Mouse (Mus musculus) CH12.LX (cell line): Measurements from ENCODE around the gene Lrrk2. TPM values are rescaled to one million over a fixed set of nuclear protein-coding genes. Genes with fewer than 3 reads are reported as not detected.

Experiments used
- DNase-seq: peaks from one replicate; pipeline ENCODE4 v3.0.0-alpha.2; 2013; ENCODE audit errors: extremely low read depth
- H3K27ac ChIP-seq: 2 replicates; pipeline ENCODE4 v1.5.1; 2012; ENCODE audit warnings: low read depth, mild to moderate bottlenecking, control low read depth, moderate library complexity; ENCODE audit not compliant: insufficient read depth
- H3K27me3 ChIP-seq: replicated peaks from 2 replicates; pipeline ENCODE3; 2012; ENCODE audit warnings: inconsistent platforms
- H3K36me3 ChIP-seq, 2 experiments: replicated peaks in 1 of 2; 2 replicates each; pipeline versions ENCODE3 to v1.6.1; 2012; ENCODE audit warnings: inconsistent platforms in 1 of 2, low read length in 1 of 2, mild to moderate bottlenecking in 1 of 2, mixed read lengths in 1 of 2, moderate library complexity in 1 of 2; ENCODE audit not compliant: control insufficient read depth in 1 of 2, insufficient read depth in 1 of 2
- H3K4me1 ChIP-seq, 2 experiments: 2 replicates each; pipeline ENCODE4 v1.6.1; 2012; ENCODE audit warnings: inconsistent platforms in 1 of 2, moderate library complexity in 1 of 2; ENCODE audit not compliant: insufficient read depth in 2 of 2, control insufficient read depth in 1 of 2
- H3K4me2 ChIP-seq: 2 replicates; pipeline ENCODE4 v1.6.1; 2012; ENCODE audit warnings: low read depth, mild to moderate bottlenecking, control low read depth; ENCODE audit not compliant: poor library complexity, insufficient read depth, severe bottlenecking
- H3K4me3 ChIP-seq, 3 experiments: fragments of 150-350 bp in 1 of 3; sonication (generic) in 1 of 3; replicated peaks in 1 of 3; 2 replicates each; pipeline versions ENCODE3 to v1.5.1; 2011 to 2012; ENCODE audit warnings: low read depth in 2 of 3, low read length in 2 of 3, mild to moderate bottlenecking in 2 of 3, moderate library complexity in 2 of 3, control low read depth in 1 of 3, improper control_type of control experiment in 1 of 3, inconsistent platforms in 1 of 3, mixed read lengths in 1 of 3; ENCODE audit not compliant: poor library complexity in 1 of 3
- H3K79me2 ChIP-seq: replicated peaks from 2 replicates; pipeline ENCODE4 v1.6.1; 2012; ENCODE audit warnings: mild to moderate bottlenecking, moderate library complexity; ENCODE audit not compliant: control insufficient read depth, poor library complexity, insufficient read depth, severe bottlenecking; ENCODE audit errors: extremely low read depth
- H3K9ac ChIP-seq: 2 replicates; pipeline ENCODE4 v1.6.1; 2012; ENCODE audit warnings: low read depth, mild to moderate bottlenecking, control low read depth, moderate library complexity; ENCODE audit not compliant: insufficient read depth
- H3K9me3 ChIP-seq: replicated peaks from 2 replicates; pipeline ENCODE3; 2012; ENCODE audit warnings: low read length, inconsistent platforms, mixed read lengths
- CHD1 ChIP-seq: IDR thresholded peaks from 2 replicates; pipeline ENCODE4 v1.6.1; 2012; ENCODE audit warnings: low read depth, low read length, improper control_type of control experiment, inconsistent platforms
- CHD2 ChIP-seq: IDR thresholded peaks from 2 replicates; pipeline ENCODE4 v1.6.1; 2011; ENCODE audit warnings: low read length, improper control_type of control experiment
- CTCF ChIP-seq, 2 experiments: IDR thresholded peaks in 1 of 2; conservative IDR thresholded peaks in 1 of 2; 2 replicates each; pipeline ENCODE4 v1.5.1; 2011 to 2012; ENCODE audit warnings: low read depth in 2 of 2, low read length in 2 of 2, improper control_type of control experiment in 1 of 2, inconsistent platforms in 1 of 2, mild to moderate bottlenecking in 1 of 2, moderate library complexity in 1 of 2
- E2F4 ChIP-seq: IDR thresholded peaks from 2 replicates; pipeline ENCODE4 v1.6.1; 2011; ENCODE audit warnings: low read depth, low read length, improper control_type of control experiment; ENCODE audit not compliant: insufficient replicate concordance
- ELF1 ChIP-seq: IDR thresholded peaks from 2 replicates; pipeline ENCODE4 v1.6.1; 2014; ENCODE audit warnings: low read depth, mild to moderate bottlenecking, inconsistent platforms, low read length, improper control_type of control experiment
- EP300 ChIP-seq: IDR thresholded peaks from 2 replicates; pipeline ENCODE4 v1.6.1; 2011; ENCODE audit warnings: low read length, improper control_type of control experiment
- GABPA ChIP-seq: IDR thresholded peaks from 2 replicates; pipeline ENCODE4 v1.6.1; 2012; ENCODE audit warnings: low read depth, low read length, improper control_type of control experiment, inconsistent platforms; ENCODE audit not compliant: insufficient replicate concordance
- IRF4 ChIP-seq: IDR thresholded peaks from 2 replicates; pipeline ENCODE4 v1.6.1; 2014; ENCODE audit warnings: low read depth, mild to moderate bottlenecking, inconsistent platforms, low read length, improper control_type of control experiment
- JUND ChIP-seq: conservative IDR thresholded peaks from 2 replicates; pipeline ENCODE4 v1.6.1; 2011; ENCODE audit warnings: low read depth, low read length, improper control_type of control experiment
- MAX ChIP-seq: IDR thresholded peaks from 2 replicates; pipeline ENCODE4 v1.6.1; 2011; ENCODE audit warnings: low read length, improper control_type of control experiment
- MXI1 ChIP-seq: IDR thresholded peaks from 2 replicates; pipeline ENCODE4 v1.6.1; 2011; ENCODE audit warnings: mild to moderate bottlenecking, low read depth, low read length, improper control_type of control experiment
- MYC ChIP-seq: IDR thresholded peaks from 2 replicates; pipeline ENCODE4 v1.6.1; 2011; ENCODE audit warnings: low read depth, mild to moderate bottlenecking, improper control_type of control experiment, low read length
- NELFE ChIP-seq: IDR thresholded peaks from 2 replicates; pipeline ENCODE4 v1.6.1; 2011; ENCODE audit warnings: low read depth, low read length, improper control_type of control experiment
- NRF1 ChIP-seq: IDR thresholded peaks from 2 replicates; pipeline ENCODE4 v1.6.1; 2014; ENCODE audit warnings: low read depth, mild to moderate bottlenecking, inconsistent platforms, low read length, improper control_type of control experiment, moderate library complexity
- PAX5 ChIP-seq: IDR thresholded peaks from 2 replicates; pipeline ENCODE4 v1.6.1; 2012; ENCODE audit warnings: low read length, inconsistent platforms, mixed read lengths
- RCOR1 ChIP-seq: conservative IDR thresholded peaks from 2 replicates; pipeline ENCODE4 v1.6.1; 2012; ENCODE audit warnings: low read depth, mild to moderate bottlenecking, inconsistent platforms, low read length, improper control_type of control experiment
- SIN3A ChIP-seq: IDR thresholded peaks from 2 replicates; pipeline ENCODE4 v1.6.1; 2012; ENCODE audit warnings: low read length, improper control_type of control experiment, inconsistent platforms
- SMC3 ChIP-seq: IDR thresholded peaks from 2 replicates; pipeline ENCODE4 v1.6.1; 2011; ENCODE audit warnings: low read depth, low read length, improper control_type of control experiment
- TBP ChIP-seq: conservative IDR thresholded peaks from 2 replicates; pipeline ENCODE4 v1.6.1; 2011; ENCODE audit warnings: low read depth, low read length, improper control_type of control experiment
- TCF12 ChIP-seq: IDR thresholded peaks from 2 replicates; pipeline ENCODE4 v1.6.1; 2014; ENCODE audit warnings: low read depth, mild to moderate bottlenecking, inconsistent platforms, low read length, improper control_type of control experiment
- USF1 ChIP-seq: IDR thresholded peaks from 2 replicates; pipeline ENCODE4 v1.6.1; 2014; ENCODE audit warnings: low read depth, mild to moderate bottlenecking, inconsistent platforms, low read length, improper control_type of control experiment
- ZC3H11A ChIP-seq: IDR thresholded peaks from 2 replicates; pipeline ENCODE4 v1.6.1; 2012; ENCODE audit warnings: low read depth, mild to moderate bottlenecking, inconsistent platforms, low read length, improper control_type of control experiment
- ZKSCAN1 ChIP-seq: IDR thresholded peaks from 2 replicates; pipeline ENCODE4 v1.6.1; 2012; ENCODE audit warnings: low read depth, inconsistent platforms, low read length, improper control_type of control experiment, borderline replicate concordance
- dilution Hi-C: fragments of 300-500 bp; cut with MboI; formaldehyde crosslinking; loops from 2 replicates; pipeline ENCODE4 v1.14.3; 2020; ENCODE audit warnings: low sequenced_read_pairs; ENCODE audit not compliant: extremely low pct_unique_long_range_greater_than_20kb, extremely low pct_ligation_motif_present
- in situ Hi-C: fragments of 300-500 bp; cut with MboI; formaldehyde crosslinking; loops from 3 replicates; pipeline ENCODE4 v1.14.3; 2019; ENCODE audit warnings: low sequenced_read_pairs, low pct_ligation_motif_present, low pct_unique_long_range_greater_than_20kb, mixed read lengths
- polyA plus RNA-seq: library from polyadenylated mRNA; unstranded; fragments of >175 nt; gene quantifications from 2 replicates; pipeline ENCODE4 v1.2.1, GENCODE M21; 2012; ENCODE audit warnings: low read depth; ENCODE audit not compliant: insufficient read length
- total RNA-seq, 2 experiments: library from RNA; depleted of rRNA; stranded (reverse); fragments of 300-350 nt in 1 of 2; fragments of >200 nt in 1 of 2; gene quantifications; 2 replicates each; pipeline ENCODE4 v1.2.3; 2012 to 2014

Lrrk2 gene
- total and polyA plus RNA-seq, 3 experiments: not detected

GRCm38 (mm10) chr15:91642682-91643306, 30.2 kb upstream of the Lrrk2 start:
- Histone ChIP-seq H3K9ac (no peak overlapping the region), H3K27me3 (no peaks in the 10 kb centered on the region), H3K4me2 (no peak overlapping the region), H3K79me2 (no peaks in the 10 kb centered on the region), H3K27ac (no peak overlapping the region), H3K36me3 (no peaks in the 10 kb centered on the region), H3K4me1 (no peaks in the 10 kb centered on the region), H3K4me3 (no peak overlapping the region), H3K9me3 (peaks cover 61% of the 10 kb centered on the region)
- no peak for TF ChIP-seq SIN3A
- TF ChIP-seq TCF12: no peak
- dilution Hi-C loops (no loop called here), in situ Hi-C loops (no loop called here)
- DNase-seq: no peak

- Histone ChIP-seq H3K9ac (no peak overlapping the region), H3K4me3 (no peak overlapping the region), H3K27ac (no peak overlapping the region), H3K4me2 (no peak overlapping the region), H3K4me1 (no peaks in the 10 kb centered on the region), H3K9me3 (peaks cover 61% of the 10 kb centered on the region), H3K36me3 (no peaks in the 10 kb centered on the region), H3K27me3 (no peaks in the 10 kb centered on the region), H3K79me2 (no peaks in the 10 kb centered on the region)
- no peak for DNase-seq
- dilution Hi-C loops (no loop called here), in situ Hi-C loops (no loop called here)
- no peak for TF ChIP-seq TBP
- TF ChIP-seq RCOR1: no peak
- no peak for TF ChIP-seq JUND
- no peak for TF ChIP-seq NELFE
- no peak for TF ChIP-seq USF1
These were observed 29.2 kb upstream of the Lrrk2 start for GRCm38 (mm10) chr15:91643632-91644348.

GRCm38 (mm10) chr15:91650270-91650669, 22.7 kb upstream of the Lrrk2 start:
- H3K27ac ChIP-seq: no peak overlapping the region

More at GRCm38 (mm10) chr15:91650270-91650669, 22.7 kb upstream of the Lrrk2 start:
- no peaks in the 10 kb centered on the region for H3K36me3 ChIP-seq
- in situ Hi-C loops (no loop called here), dilution Hi-C loops (no loop called here)
- no peak for TF ChIP-seq E2F4
- TF ChIP-seq GABPA: no peak
- TF ChIP-seq IRF4: no peak
- TF ChIP-seq SIN3A: no peak
- no peak for TF ChIP-seq CHD2
- no peak for TF ChIP-seq CHD1
- TF ChIP-seq PAX5: no peak
- no peak for TF ChIP-seq SMC3
- TF ChIP-seq ZC3H11A: no peak
- no peak for TF ChIP-seq MAX
- TF ChIP-seq RCOR1: no peak
- TF ChIP-seq CTCF (conservative IDR thresholded peaks at IDR 0.05 in 1 of 2, IDR thresholded peaks at IDR 0.05 in 1 of 2; ENCODE audit: low read depth in 2 of 2, low read length in 2 of 2): no peak
- no peak for TF ChIP-seq MYC
- no peak for TF ChIP-seq ELF1
- no peak for TF ChIP-seq NELFE
- TF ChIP-seq EP300: no peak
- no peak for TF ChIP-seq TCF12
- TF ChIP-seq ZKSCAN1: no peak
- no peak for TF ChIP-seq NRF1
- TF ChIP-seq MXI1: no peak
- H3K9ac ChIP-seq: no peak overlapping the region
- H3K27me3 ChIP-seq: no peaks in the 10 kb centered on the region
- H3K9me3 ChIP-seq: peaks cover 41% of the 10 kb centered on the region
- H3K4me2 ChIP-seq: no peak overlapping the region
- H3K79me2 ChIP-seq: no peaks in the 10 kb centered on the region
- no peak for DNase-seq
- no peak overlapping the region for H3K4me3 ChIP-seq
- no peaks in the 10 kb centered on the region for H3K4me1 ChIP-seq
